In genomic region chr15:81475654-81476053, GRCm38 (mm10) we compare ENCODE assay signal across 8 mouse cellular contexts. TPM values are rescaled to one million over a fixed set of nuclear protein-coding genes. Genes with fewer than 3 reads are reported as not detected.
DNase-seq lines count a peak whose midpoint lies in the region; ATAC-seq and TF ChIP-seq lines count a peak whose summit lies in the region.
"Had no signal": no experiment of that assay in that cellular context is flagged by ENCODE, and none has a peak within 500 bp of the region (broad histone marks: within the 10 kb centered on the region; RNA-seq: fewer than 3 reads in every experiment).

No protein-coding gene starts in this region.

- H3K9ac ChIP-seq in kidney, embryonic 14.5 days (ENCODE audit: low read depth, low read length), result no peak overlapping the region
- H3K9ac ChIP-seq in kidney, postnatal 0 days (ENCODE audit: low read depth, low read length), result no peak overlapping the region
- H3K9ac ChIP-seq: embryonic facial prominence, embryonic 12.5 days had no signal

- no peaks in the 10 kb centered on the region for H3K27me3 ChIP-seq in kidney, adult 2 months (replicated peaks; ENCODE audit: control insufficient read depth, insufficient read depth, low read length)
- no peaks in the 10 kb centered on the region for H3K27me3 ChIP-seq in kidney, embryonic 14.5 days (ENCODE audit: control insufficient read depth, insufficient read depth, low read length)
- no peaks in the 10 kb centered on the region for H3K27me3 ChIP-seq in E14TG2a.4 (ENCODE audit: insufficient read depth, low read length)
- H3K27me3 ChIP-seq in kidney, postnatal 0 days (ENCODE audit: insufficient read depth, low read length), result no peaks in the 10 kb centered on the region
- H3K27me3 ChIP-seq: embryonic facial prominence, embryonic 12.5 days had no signal

- no peak overlapping the region for H3K27ac ChIP-seq in kidney, adult 2 months (ENCODE audit: insufficient read depth, low read depth, low read length)
- no peak overlapping the region for H3K27ac ChIP-seq in kidney, embryonic 14.5 days (ENCODE audit: low read depth, low read length)
- no peak overlapping the region for H3K27ac ChIP-seq in kidney, postnatal 0 days
- H3K27ac ChIP-seq: embryonic facial prominence, embryonic 12.5 days had no signal

- no peak for TF ChIP-seq POLR2A in kidney, adult 2 months (IDR thresholded peaks at IDR 0.05; ENCODE audit: low read depth, low read length)

- H3K4me1 ChIP-seq in kidney, adult 2 months (ENCODE audit: control insufficient read depth, insufficient read depth, low read length), result no peaks in the 10 kb centered on the region
- H3K4me1 ChIP-seq in kidney, embryonic 14.5 days (ENCODE audit: control insufficient read depth, insufficient read depth, low read length), result peaks cover 5% of the 10 kb centered on the region
- peaks cover 48% of the 10 kb centered on the region for H3K4me1 ChIP-seq in E14TG2a.4 (replicated peaks; ENCODE audit: low read depth, low read length)
- no peaks in the 10 kb centered on the region for H3K4me1 ChIP-seq in kidney, postnatal 0 days (replicated peaks; ENCODE audit: insufficient read depth, low read length)
- H3K4me1 ChIP-seq: embryonic facial prominence, embryonic 12.5 days had no signal

- ATAC-seq in kidney, embryonic 14.5 days (ENCODE audit: low FRiP score, low TSS enrichment), result no peak
- no peak for ATAC-seq in kidney, postnatal 0 days (replicated peaks; ENCODE audit: low FRiP score, low read depth)

- peaks cover 1% of the 10 kb centered on the region; the same call in 1 of the 2 replicates for H3K36me3 ChIP-seq in kidney, adult 2 months (ENCODE audit: control insufficient read depth, insufficient read depth, low read length)
- H3K36me3 ChIP-seq in kidney, embryonic 14.5 days (ENCODE audit: control insufficient read depth, insufficient read depth, low read length), result peaks cover 46% of the 10 kb centered on the region
- peaks cover 53% of the 10 kb centered on the region for H3K36me3 ChIP-seq in E14TG2a.4 (ENCODE audit: insufficient read depth, low read length)
- peaks cover 44% of the 10 kb centered on the region; the same call in 1 of the 2 replicates for H3K36me3 ChIP-seq in kidney, postnatal 0 days (ENCODE audit: insufficient read depth, low read length)

- WGBS in kidney, adult 2 months, result 39% methylated on average over 3 of the region's 3 CpGs
- 45% methylated on average over 3 of the region's 3 CpGs for WGBS in kidney, embryonic 14.5 days
- 43% methylated on average over 3 of the region's 3 CpGs for WGBS in kidney, postnatal 0 days

- no peaks in the 10 kb centered on the region for H3K9me3 ChIP-seq in kidney, embryonic 14.5 days (ENCODE audit: control insufficient read depth, low read length)
- no peaks in the 10 kb centered on the region for H3K9me3 ChIP-seq in E14TG2a.4 (ENCODE audit: low read length)
- no peaks in the 10 kb centered on the region for H3K9me3 ChIP-seq in kidney, postnatal 0 days (replicated peaks; ENCODE audit: low read length)
- H3K9me3 ChIP-seq: embryonic facial prominence, embryonic 12.5 days had no signal

- H3K4me3 ChIP-seq in kidney, adult 2 months (ENCODE audit: insufficient read depth, low read depth, low read length), result no peak overlapping the region
- no peak overlapping the region for H3K4me3 ChIP-seq in kidney, embryonic 14.5 days (ENCODE audit: low read length)
- H3K4me3 ChIP-seq in E14TG2a.4 (replicated peaks; ENCODE audit: low read length), result peak overlapping the region; percentile 30; the same call in 1 of the 2 replicates
- H3K4me3 ChIP-seq in kidney, postnatal 0 days (replicated peaks; ENCODE audit: low read depth, low read length), result no peak overlapping the region
- H3K4me3 ChIP-seq: embryonic facial prominence, embryonic 12.5 days had no signal

- peak; percentile 38 for DNase-seq in kidney, adult 2 months
- peak; percentile 72 to 78 for DNase-seq in B cell, adult 2 months
- DNase-seq in kidney, postnatal 0 days (ENCODE audit: low spot score), result peak; percentile 59
- no peak for DNase-seq in Muller cell, postnatal 12 days (ENCODE audit: inconsistent ontology term)
- no peak for DNase-seq in urinary bladder, adult 18-20 months (ENCODE audit: low spot score in 2 of 2)

- no peak overlapping the region for H3K4me2 ChIP-seq in kidney, embryonic 14.5 days (replicated peaks; ENCODE audit: low read depth, low read length)
- H3K4me2 ChIP-seq in kidney, postnatal 0 days (ENCODE audit: low read length), result no peak overlapping the region
- H3K4me2 ChIP-seq: embryonic facial prominence, embryonic 12.5 days had no signal

- TF ChIP-seq CTCF in kidney, adult 2 months (conservative IDR thresholded peaks at IDR 0.05; ENCODE audit: insufficient read depth, insufficient read length, low read depth, low read length), result peak; percentile 45
- TF ChIP-seq CTCF in E14TG2a.4 (conservative IDR thresholded peaks at IDR 0.05; ENCODE audit: low read length), result peak; percentile 72
- peak; percentile 64 for TF ChIP-seq CTCF in kidney, postnatal 0 days (IDR thresholded peaks at IDR 0.05; ENCODE audit: low read depth)

RNA-seq across cellular contexts. Expression of gene Rbx1, which starts 9.6 kb away (rescaled TPM):
- polyA plus RNA-seq in kidney, adult 2 months (2012; rRNA removed), result 76.3 and 118 TPM in 2 replicates
- 512 and 656 TPM in 2 replicates for polyA plus RNA-seq in kidney, embryonic 14.5 days (2014; fragmentation: Nextera tagmentation; extraction: Ambion mirVana)
- 517 and 563 TPM in 2 replicates for polyA plus RNA-seq in kidney, postnatal 0 days (2015; fragmentation: Nextera tagmentation; extraction: Ambion mirVana)

Comparison
In these comparisons a context has a peak if more than half of its experiments do, and no peak if none do; other contexts are left out.
1. DNase-seq: peak in kidney, adult 2 months (single experiment), B cell, adult 2 months (2 of 2) and kidney, postnatal 0 days (single experiment); none in Muller cell, postnatal 12 days (single experiment) and urinary bladder, adult 18-20 months (0 of 2).
2. Peak in every context shown above with its lines, with median percentiles within 50 percentile points of each other: CTCF ChIP-seq.